Mouse (Mus musculus) liver, embryonic 14.5 days (tissue): Measurements from ENCODE around the gene Il17rb.

Source experiments
- CTCF ChIP-seq: IDR thresholded peaks from 2 replicates; pipeline ENCODE4 v1.5.1; 2016; ENCODE audit warnings: antibody characterized with exemption, low read depth, control low read depth
- EP300 ChIP-seq: IDR thresholded peaks from 2 replicates; pipeline ENCODE4 v1.6.1; 2016; ENCODE audit warnings: antibody characterized with exemption, low read depth

- TF ChIP-seq CTCF, result no peak
- TF ChIP-seq EP300, result no peak
Measured at GRCm38 (mm10) chr14:29946761-29947309, 61.9 kb downstream of the Il17rb start.
